Comparison of ENCODE assay signal across 2 mouse cellular contexts in genomic region chr4:101252016-101252415, GRCm38 (mm10).
TF ChIP-seq lines count a peak whose summit lies in the region.

No protein-coding gene starts in this region.

TF ChIP-seq in ES-E14, 5 proteins besides CTCF, POLR2A, EP300 and RAD21 (continued from another document):
- no peak for TF ChIP-seq ZC3H11A (IDR thresholded peaks at IDR 0.05; ENCODE audit: borderline replicate concordance, low read depth, low read length)
- no peak for TF ChIP-seq ZNF384 (IDR thresholded peaks at IDR 0.05; ENCODE audit: low read depth, low read length)

TF ChIP-seq in MEL, 35 proteins besides CTCF, POLR2A, EP300 and RAD21:
- TF ChIP-seq MAFK (IDR thresholded peaks at IDR 0.05; ENCODE audit: borderline replicate concordance, low read depth, low read length) (peak; percentile 70; the same call in 1 of the 2 replicates), ZKSCAN1 (IDR thresholded peaks at IDR 0.05; ENCODE audit: low read depth, low read length) (no peak)
